Mouse (Mus musculus) midbrain, embryonic 13.5 days (tissue): ENCODE measurements at regions not wholly inside any gene's neighbourhood (a gene's known extent, or its start where the extent isn't known, plus 50 kb on each side); places are given as distances from the start of the nearest gene placed in this dataset.
"Not testable (repeated sequence)": the region's sequence is repeated elsewhere in the genome, so short reads cannot be mapped to it uniquely, and the experiment has no call there.

Experiments
- ATAC-seq: fragments of 200-750 bp; cut with Nextera tagmentation; 2 replicates; pipeline ENCODE4 v1.8.0; 2017; ENCODE audit warnings: mild to moderate bottlenecking, moderate TSS enrichment, moderate library complexity
- H3K27ac ChIP-seq: fragments of 300-500 bp; sonication (generic); 2 replicates; pipeline ENCODE4 v1.5.1; 2015; ENCODE audit warnings: inconsistent platforms, mild to moderate bottlenecking, moderate library complexity
- H3K27me3 ChIP-seq: fragments of 300-500 bp; sonication (generic); 2 replicates; pipeline ENCODE4 v1.6.1; 2015; ENCODE audit warnings: mild to moderate bottlenecking, inconsistent platforms
- H3K36me3 ChIP-seq: fragments of 300-500 bp; sonication (generic); 2 replicates; pipeline ENCODE4 v1.6.1; 2015; ENCODE audit warnings: mild to moderate bottlenecking, inconsistent platforms
- H3K4me1 ChIP-seq: fragments of 300-500 bp; sonication (generic); replicated peaks from 2 replicates; pipeline ENCODE4 v1.6.1; 2015; ENCODE audit warnings: inconsistent platforms
- H3K4me2 ChIP-seq: fragments of 300-500 bp; sonication (generic); replicated peaks from 2 replicates; pipeline ENCODE4 v1.6.1; 2015; ENCODE audit warnings: moderate library complexity, mild to moderate bottlenecking, inconsistent platforms
- H3K4me3 ChIP-seq: fragments of 300-500 bp; sonication (generic); replicated peaks from 2 replicates; pipeline ENCODE4 v1.5.1; 2015; ENCODE audit warnings: mild to moderate bottlenecking, inconsistent platforms
- H3K9ac ChIP-seq: fragments of 300-500 bp; sonication (generic); replicated peaks from 2 replicates; pipeline ENCODE4 v1.6.1; 2015; ENCODE audit warnings: mild to moderate bottlenecking, inconsistent platforms
- H3K9me3 ChIP-seq: fragments of 300-500 bp; sonication (generic); 2 replicates; pipeline ENCODE4 v1.6.1; 2016; ENCODE audit warnings: mild to moderate bottlenecking, inconsistent platforms
- WGBS: fragments of 180-500 bp; shearing (Covaris S2); methylation state at CpG from one replicate; pipeline ENCODE4 v1.1.7; 2015; 5-methylcytosine and 5-hydroxymethylcytosine counted together

DNA sequence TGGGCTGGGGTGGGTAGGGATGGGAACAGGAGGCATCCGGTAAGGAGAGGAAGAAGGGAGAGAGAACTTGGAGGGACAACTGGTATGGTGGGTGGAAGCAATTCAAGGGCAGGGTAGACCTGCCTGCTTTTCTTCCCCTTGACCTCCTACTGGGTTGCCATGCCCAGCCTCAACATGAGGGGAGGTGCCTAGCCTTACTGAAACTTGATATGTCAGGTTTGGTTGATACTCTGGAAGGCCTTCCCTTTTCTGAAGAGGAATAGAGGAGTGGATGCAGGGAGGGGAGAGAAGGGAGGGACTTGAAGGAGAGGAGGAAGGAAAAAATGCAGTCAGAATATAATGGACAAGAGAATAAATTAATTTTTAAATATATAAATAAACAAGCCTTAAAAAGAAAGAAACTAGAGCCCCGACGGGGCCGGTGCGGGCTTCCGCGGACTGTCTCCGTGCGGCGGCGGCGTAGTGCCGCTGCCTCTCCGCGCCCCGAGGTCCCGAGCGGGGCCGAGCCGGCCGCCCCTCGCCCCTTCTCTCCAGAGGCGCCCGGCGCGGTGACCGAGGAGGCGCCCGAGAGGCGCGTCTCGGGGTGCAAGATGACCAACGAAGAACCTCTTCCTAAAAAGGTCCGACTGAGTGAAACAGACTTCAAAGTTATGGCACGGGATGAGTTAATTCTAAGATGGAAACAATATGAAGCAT lies 265.2 kb upstream of the Cdh4 start:
- not testable (repeated sequence) for H3K9ac ChIP-seq, H3K9me3 ChIP-seq, H3K27ac ChIP-seq, H3K4me1 ChIP-seq, H3K36me3 ChIP-seq
- ATAC-seq: 0 out of 2 replicates have a peak, but pooled peaks have one; percentile 60
- Histone ChIP-seq H3K4me3 (peak overlapping the region; percentile 17; the same call in 1 of the 2 replicates), H3K27me3 (peaks cover 18% of the 10 kb centered on the region), H3K4me2 (peak overlapping the region; percentile 43)
- WGBS: 16% methylated on average over 35 of the region's 35 CpGs

DNA sequence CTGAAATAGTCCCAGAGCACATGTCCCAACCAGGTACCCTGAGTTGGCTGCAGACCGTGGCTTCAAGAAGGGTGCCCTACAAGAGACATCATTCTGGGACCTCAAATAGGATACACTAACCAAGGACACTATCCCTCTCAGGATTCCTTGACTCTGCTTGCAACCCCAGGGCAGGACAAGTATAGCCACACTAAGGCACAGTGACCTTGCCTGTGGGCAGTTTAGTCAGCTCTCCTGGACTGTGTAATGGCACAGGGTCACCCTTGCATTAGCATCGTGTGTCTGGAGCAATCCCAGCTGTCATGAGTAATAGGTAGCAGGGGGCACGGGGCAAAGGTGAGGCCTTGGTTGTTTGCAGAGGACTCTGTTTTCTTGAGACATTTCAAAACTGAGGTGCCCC lies 260.9 kb upstream of the Cdh4 start:
- Histone ChIP-seq H3K9ac (no peak overlapping the region), H3K4me1 (peaks cover 5% of the 10 kb centered on the region; the same call in 1 of the 2 replicates), H3K27me3 (peaks cover 13% of the 10 kb centered on the region), H3K9me3 (no peaks in the 10 kb centered on the region), H3K4me3 (no peak overlapping the region), H3K27ac (no peak overlapping the region), H3K36me3 (no peaks in the 10 kb centered on the region), H3K4me2 (no peak overlapping the region)
- 68% methylated on average over 3 of the region's 3 CpGs for WGBS
- ATAC-seq: no peak

GRCm38 (mm10) chr2:179182123-179182522 lies 260.1 kb upstream of the Cdh4 start:
- peaks cover 7% of the 10 kb centered on the region; the same call in 1 of the 2 replicates for H3K27me3 ChIP-seq
- H3K4me2 ChIP-seq: no peak overlapping the region
- no peaks in the 10 kb centered on the region for H3K36me3 ChIP-seq
- peaks cover 5% of the 10 kb centered on the region; the same call in 1 of the 2 replicates for H3K4me1 ChIP-seq
- H3K9ac ChIP-seq: no peak overlapping the region
- no peaks in the 10 kb centered on the region for H3K9me3 ChIP-seq
- H3K27ac ChIP-seq: no peak overlapping the region
- ATAC-seq: no peak
- WGBS: 83% methylated on average over 4 of the region's 4 CpGs
- H3K4me3 ChIP-seq: no peak overlapping the region

GRCm38 (mm10) chr2:179192906-179193496 lies 249.2 kb upstream of the Cdh4 start:
- Histone ChIP-seq H3K36me3 (no peaks in the 10 kb centered on the region), H3K4me1 (peaks cover 14% of the 10 kb centered on the region), H3K9me3 (no peaks in the 10 kb centered on the region), H3K9ac (no peak overlapping the region), H3K27ac (no peak overlapping the region), H3K4me3 (no peak overlapping the region), H3K27me3 (no peaks in the 10 kb centered on the region), H3K4me2 (no peak overlapping the region)
- ATAC-seq: peak; percentile 77
- WGBS: 44% methylated on average over 6 of the region's 6 CpGs

GRCm38 (mm10) chr2:179193507-179194160 lies 248.6 kb upstream of the Cdh4 start:
- Histone ChIP-seq H3K9ac (no peak overlapping the region), H3K9me3 (no peaks in the 10 kb centered on the region), H3K36me3 (no peaks in the 10 kb centered on the region), H3K4me1 (peaks cover 14% of the 10 kb centered on the region), H3K4me3 (no peak overlapping the region), H3K4me2 (no peak overlapping the region), H3K27me3 (no peaks in the 10 kb centered on the region), H3K27ac (no peak overlapping the region)
- ATAC-seq: peak; percentile 65
- WGBS: 35% methylated on average over 9 of the region's 9 CpGs

DNA sequence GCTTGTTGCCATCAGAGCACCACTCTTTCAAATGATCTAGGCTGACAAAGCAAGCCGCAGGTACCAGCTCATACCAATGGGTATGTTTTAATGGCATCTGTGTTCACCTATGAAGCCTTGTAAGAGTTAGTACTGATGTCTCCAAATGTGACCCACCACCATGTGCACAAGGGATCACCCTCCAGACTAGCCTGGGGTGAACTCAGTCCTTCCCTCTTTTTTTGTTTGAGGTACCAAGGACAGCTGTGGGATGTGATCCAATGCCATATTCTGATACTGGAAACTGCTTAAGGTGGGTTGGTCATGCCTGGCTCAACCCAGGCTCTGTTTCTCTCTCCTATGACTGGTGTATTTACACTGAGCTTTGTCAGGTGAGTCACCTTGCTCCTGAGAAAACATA lies 244.8 kb upstream of the Cdh4 start:
- H3K4me1 ChIP-seq: peaks cover 8% of the 10 kb centered on the region
- H3K9ac ChIP-seq: no peak overlapping the region
- H3K27ac ChIP-seq: no peak overlapping the region
- H3K27me3 ChIP-seq: 0 out of 2 replicates have a peak, but pooled peaks cover 4% of the 10 kb centered on the region
- ATAC-seq: no peak
- WGBS: 96% methylated on average over 1 of the region's 1 CpGs
- H3K9me3 ChIP-seq: no peaks in the 10 kb centered on the region
- no peaks in the 10 kb centered on the region for H3K36me3 ChIP-seq
- H3K4me2 ChIP-seq: no peak overlapping the region
- no peak overlapping the region for H3K4me3 ChIP-seq

- H3K27me3 ChIP-seq: 0 out of 2 replicates have a peak, but pooled peaks cover 4% of the 10 kb centered on the region
- H3K4me2 ChIP-seq: no peak overlapping the region
- H3K36me3 ChIP-seq: no peaks in the 10 kb centered on the region
- H3K9me3 ChIP-seq: no peaks in the 10 kb centered on the region
- H3K27ac ChIP-seq: no peak overlapping the region
- peaks cover 9% of the 10 kb centered on the region; the same call in 1 of the 2 replicates for H3K4me1 ChIP-seq
- no peak overlapping the region for H3K9ac ChIP-seq
- no peak for ATAC-seq
- H3K4me3 ChIP-seq: no peak overlapping the region
- WGBS: 7% methylated on average over 6 of the region's 6 CpGs
These were observed 241.7 kb upstream of the Cdh4 start for GRCm38 (mm10) chr2:179200495-179200894.

- no peak overlapping the region for H3K27ac ChIP-seq
- H3K27me3 ChIP-seq: no peaks in the 10 kb centered on the region
- no peak overlapping the region for H3K4me3 ChIP-seq
- WGBS: 70% methylated on average over 10 of the region's 10 CpGs
- peaks cover 6% of the 10 kb centered on the region for H3K4me1 ChIP-seq
- H3K4me2 ChIP-seq: no peak overlapping the region
- H3K36me3 ChIP-seq: no peaks in the 10 kb centered on the region
- H3K9me3 ChIP-seq: no peaks in the 10 kb centered on the region
- 0 out of 2 replicates have a peak, but pooled peaks have one; percentile 56 for ATAC-seq
- H3K9ac ChIP-seq: no peak overlapping the region
These were observed 231.9 kb upstream of the Cdh4 start for GRCm38 (mm10) chr2:179210164-179210805.

- H3K36me3 ChIP-seq: no peaks in the 10 kb centered on the region
- whole genome bisulfite sequencing: 14% methylated on average over 2 of the region's 2 CpGs
- no peaks in the 10 kb centered on the region; the same call in 1 of the 2 replicates for H3K4me1 ChIP-seq
- no peak overlapping the region for H3K27ac ChIP-seq
- ATAC-seq: no peak
- no peaks in the 10 kb centered on the region for H3K27me3 ChIP-seq
- no peak overlapping the region for H3K4me2 ChIP-seq
- no peak overlapping the region for H3K4me3 ChIP-seq
- H3K9ac ChIP-seq: no peak overlapping the region
- no peaks in the 10 kb centered on the region for H3K9me3 ChIP-seq
These were observed 225.5 kb upstream of the Cdh4 start for GRCm38 (mm10) chr2:179216773-179217172.

DNA sequence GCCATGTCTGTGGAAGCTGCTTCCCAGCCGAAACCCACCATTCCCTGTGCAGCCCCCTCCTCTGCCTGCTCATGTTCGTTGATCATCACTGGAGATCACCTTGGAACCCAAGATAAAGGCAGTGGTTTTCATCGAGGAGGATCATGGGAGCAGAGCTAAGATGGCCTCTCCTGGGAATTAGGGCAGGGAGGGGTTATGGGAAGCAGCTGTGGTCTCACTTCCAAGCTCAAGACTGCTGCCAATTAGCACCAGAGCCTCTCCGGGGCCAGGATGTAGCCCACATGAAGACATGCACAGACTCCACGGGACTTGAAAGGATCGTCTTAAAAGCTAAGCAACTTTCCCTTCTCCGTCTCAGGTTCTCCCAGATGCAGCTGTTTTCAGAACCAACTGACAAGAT lies 214.1 kb upstream of the Cdh4 start:
- WGBS: 73% methylated on average over 7 of the region's 7 CpGs
- no peaks in the 10 kb centered on the region for H3K9me3 ChIP-seq
- no peak overlapping the region for H3K4me3 ChIP-seq
- H3K27ac ChIP-seq: no peak overlapping the region
- ATAC-seq: no peak
- no peaks in the 10 kb centered on the region for H3K36me3 ChIP-seq
- no peaks in the 10 kb centered on the region for H3K27me3 ChIP-seq
- no peak overlapping the region for H3K9ac ChIP-seq
- peaks cover 13% of the 10 kb centered on the region; the same call in 1 of the 2 replicates for H3K4me1 ChIP-seq
- H3K4me2 ChIP-seq: no peak overlapping the region

DNA sequence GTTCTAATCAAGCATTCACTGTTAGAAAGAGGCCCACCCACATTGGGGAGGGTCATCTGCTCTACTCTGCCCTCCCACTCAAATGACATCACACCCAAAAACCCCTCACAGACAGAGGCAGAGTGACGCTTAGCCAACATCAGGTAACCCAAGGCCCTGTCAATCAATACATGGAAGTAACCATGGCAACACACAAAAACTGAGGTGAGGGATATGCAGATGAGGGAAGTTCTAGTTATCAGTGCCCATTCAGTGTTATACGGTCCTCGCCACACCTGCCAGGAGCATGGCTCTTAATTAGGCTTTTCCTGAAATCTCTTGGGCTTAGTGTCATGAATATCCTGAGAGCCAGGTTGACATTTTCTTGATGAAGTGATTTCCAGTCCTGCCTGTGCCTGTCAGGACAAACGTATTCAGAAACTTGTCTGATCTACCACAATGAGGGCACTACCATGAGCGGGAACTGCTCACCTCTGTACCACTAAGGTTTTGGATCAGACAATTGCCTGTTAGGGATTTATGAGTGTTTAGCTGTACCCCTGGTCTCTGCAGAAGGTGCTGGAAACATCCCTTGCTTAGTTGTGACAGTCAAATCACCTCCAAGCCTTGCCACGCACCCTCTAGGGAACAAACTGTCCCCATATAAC lies 210.4 kb upstream of the Cdh4 start:
- Histone ChIP-seq H3K4me1 (peaks cover 13% of the 10 kb centered on the region; the same call in 1 of the 2 replicates), H3K27ac (no peak overlapping the region), H3K4me3 (no peak overlapping the region), H3K9ac (no peak overlapping the region), H3K27me3 (no peaks in the 10 kb centered on the region), H3K36me3 (no peaks in the 10 kb centered on the region), H3K9me3 (no peaks in the 10 kb centered on the region), H3K4me2 (no peak overlapping the region)
- WGBS: 68% methylated on average over 6 of the region's 6 CpGs
- peak; percentile 63; the same call in 1 of the 2 replicates for ATAC-seq
